Mouse (Mus musculus): ENCODE measurements around the gene Phactr4. TPM values are rescaled to one million over a fixed set of nuclear protein-coding genes. Genes with fewer than 3 reads are reported as not detected.

Phactr4 gene
- polyA plus RNA-seq, 1 experiment = 18.2 TPM

- TF ChIP-seq POLR2A (IDR thresholded peaks at IDR 0.05; ENCODE audit: borderline replicate concordance, extremely low read depth, insufficient read depth, insufficient read length, poor library complexity, severe bottlenecking) (no peak), CTCF (IDR thresholded peaks at IDR 0.05; ENCODE audit: borderline replicate concordance, extremely low read depth, insufficient read depth, insufficient read length) (no peak)
Measured at GRCm38 (mm10) chr4:132409587-132410229, 12.6 kb downstream of the Phactr4 start.

DNA sequence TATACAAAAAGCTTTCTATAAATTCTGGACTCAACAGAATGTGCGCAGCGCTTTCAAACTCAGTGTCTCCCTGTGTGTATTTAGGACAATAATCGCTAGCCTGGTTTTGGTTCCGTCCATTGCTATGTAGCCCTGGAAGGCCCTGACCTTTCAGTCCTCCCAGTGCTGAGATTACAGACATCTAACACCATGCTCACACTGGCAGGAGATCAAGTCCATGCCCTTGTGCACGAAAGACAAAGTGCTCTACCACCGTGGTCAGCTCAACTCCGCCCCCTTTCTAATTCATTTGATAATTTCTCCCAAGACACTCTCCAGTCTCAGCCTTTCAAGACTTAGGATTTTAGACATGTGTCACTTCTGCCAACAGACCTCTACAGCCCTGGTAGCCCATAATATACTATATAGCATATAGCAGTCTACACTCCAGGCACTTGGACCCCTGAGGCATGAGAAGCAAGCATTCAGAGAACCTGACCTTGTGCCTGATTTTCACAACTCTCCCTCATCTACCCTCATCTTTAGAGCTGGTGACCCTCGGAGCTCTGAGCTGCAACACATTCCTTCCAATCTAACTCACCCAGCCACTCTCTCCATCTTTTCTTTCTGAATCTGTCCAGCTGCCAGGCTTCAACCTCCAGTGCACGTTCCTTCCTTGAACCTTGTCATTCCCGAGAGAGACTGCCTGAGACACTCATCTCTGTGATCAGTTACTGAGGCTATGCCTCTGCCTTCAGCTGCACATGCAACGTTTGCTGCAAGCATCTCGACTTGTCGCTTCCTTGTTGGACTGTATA lies 15.7 kb downstream of the Phactr4 start:
- DNase-seq (ENCODE audit: low read depth) = no peak
- TF ChIP-seq POLR2A (IDR thresholded peaks at IDR 0.05; ENCODE audit: borderline replicate concordance, extremely low read depth, insufficient read depth, insufficient read length, poor library complexity, severe bottlenecking) (no peak), CTCF (IDR thresholded peaks at IDR 0.05; ENCODE audit: borderline replicate concordance, extremely low read depth, insufficient read depth, insufficient read length) (no peak)

More at GRCm38 (mm10) chr4:132409587-132410229, 12.6 kb downstream of the Phactr4 start:
- DNase-seq (ENCODE audit: low read depth) = no peak

GRCm38 (mm10) chr4:132404588-132404987 lies 17.7 kb downstream of the Phactr4 start:
- no peak for TF ChIP-seq POLR2A (IDR thresholded peaks at IDR 0.05; ENCODE audit: borderline replicate concordance, extremely low read depth, insufficient read depth, insufficient read length, poor library complexity, severe bottlenecking)
- no peak for TF ChIP-seq CTCF (IDR thresholded peaks at IDR 0.05; ENCODE audit: borderline replicate concordance, extremely low read depth, insufficient read depth, insufficient read length)
- no peak for DNase-seq (ENCODE audit: low read depth)

DNA sequence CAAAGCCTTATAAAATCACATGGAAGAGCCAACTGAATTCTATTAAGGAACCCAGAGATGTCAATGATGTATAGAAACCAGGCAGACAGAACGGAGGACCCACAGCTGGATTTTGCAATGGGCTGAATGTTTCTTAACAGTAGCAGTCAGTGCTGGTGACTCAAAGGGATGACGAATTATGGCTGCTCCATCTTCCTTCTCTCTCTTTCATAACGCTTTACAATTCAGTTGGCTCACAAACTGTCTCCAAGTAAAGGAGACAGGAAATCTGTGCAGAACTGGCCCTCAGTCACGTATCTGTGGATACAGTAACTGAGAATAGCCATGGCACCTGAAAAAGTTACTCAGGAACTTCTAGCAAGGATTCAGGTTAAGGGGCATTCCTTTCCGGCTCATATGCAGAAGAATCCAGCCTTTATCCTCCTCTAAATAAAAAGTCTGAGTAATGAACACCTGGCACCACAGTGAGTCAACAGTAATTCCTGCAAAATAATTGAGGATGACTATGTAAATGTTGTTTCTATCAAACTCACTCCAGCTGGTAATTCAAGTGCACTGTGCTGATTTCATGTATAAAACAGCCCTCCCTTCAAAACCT lies 19.1 kb downstream of the Phactr4 start:
- DNase-seq (ENCODE audit: low read depth) = no peak
- TF ChIP-seq CTCF (IDR thresholded peaks at IDR 0.05; ENCODE audit: borderline replicate concordance, extremely low read depth, insufficient read depth, insufficient read length) (no peak), POLR2A (IDR thresholded peaks at IDR 0.05; ENCODE audit: borderline replicate concordance, extremely low read depth, insufficient read depth, insufficient read length, poor library complexity, severe bottlenecking) (no peak)

GRCm38 (mm10) chr4:132401016-132401415 lies 21.3 kb downstream of the Phactr4 start:
- TF ChIP-seq POLR2A (IDR thresholded peaks at IDR 0.05; ENCODE audit: borderline replicate concordance, extremely low read depth, insufficient read depth, insufficient read length, poor library complexity, severe bottlenecking) (no peak), CTCF (IDR thresholded peaks at IDR 0.05; ENCODE audit: borderline replicate concordance, extremely low read depth, insufficient read depth, insufficient read length) (no peak)
- no peak for DNase-seq (ENCODE audit: low read depth)

DNA sequence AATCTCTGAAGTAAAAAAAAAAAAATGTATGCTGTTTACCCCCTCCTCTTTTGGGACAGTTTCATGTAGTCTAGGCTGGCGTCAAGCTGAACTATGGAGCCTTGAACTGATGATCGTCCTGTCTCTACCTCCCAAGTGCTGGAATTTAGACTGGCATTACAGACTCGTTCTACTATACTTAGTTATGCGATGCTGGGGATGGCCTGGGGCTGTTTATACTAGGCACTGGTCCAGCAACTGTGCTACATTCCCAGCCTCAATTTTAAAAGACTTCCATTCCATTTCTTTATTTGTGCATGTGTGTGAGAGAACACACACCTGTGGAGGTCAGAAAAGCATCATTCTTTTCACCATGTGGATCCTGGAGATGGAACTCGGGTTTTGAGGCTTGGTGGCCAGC lies 23.4 kb downstream of the Phactr4 start:
- no peak for DNase-seq (ENCODE audit: low read depth)
- no peak for TF ChIP-seq CTCF (IDR thresholded peaks at IDR 0.05; ENCODE audit: borderline replicate concordance, extremely low read depth, insufficient read depth, insufficient read length)
- no peak for TF ChIP-seq POLR2A (IDR thresholded peaks at IDR 0.05; ENCODE audit: borderline replicate concordance, extremely low read depth, insufficient read depth, insufficient read length, poor library complexity, severe bottlenecking)

DNA sequence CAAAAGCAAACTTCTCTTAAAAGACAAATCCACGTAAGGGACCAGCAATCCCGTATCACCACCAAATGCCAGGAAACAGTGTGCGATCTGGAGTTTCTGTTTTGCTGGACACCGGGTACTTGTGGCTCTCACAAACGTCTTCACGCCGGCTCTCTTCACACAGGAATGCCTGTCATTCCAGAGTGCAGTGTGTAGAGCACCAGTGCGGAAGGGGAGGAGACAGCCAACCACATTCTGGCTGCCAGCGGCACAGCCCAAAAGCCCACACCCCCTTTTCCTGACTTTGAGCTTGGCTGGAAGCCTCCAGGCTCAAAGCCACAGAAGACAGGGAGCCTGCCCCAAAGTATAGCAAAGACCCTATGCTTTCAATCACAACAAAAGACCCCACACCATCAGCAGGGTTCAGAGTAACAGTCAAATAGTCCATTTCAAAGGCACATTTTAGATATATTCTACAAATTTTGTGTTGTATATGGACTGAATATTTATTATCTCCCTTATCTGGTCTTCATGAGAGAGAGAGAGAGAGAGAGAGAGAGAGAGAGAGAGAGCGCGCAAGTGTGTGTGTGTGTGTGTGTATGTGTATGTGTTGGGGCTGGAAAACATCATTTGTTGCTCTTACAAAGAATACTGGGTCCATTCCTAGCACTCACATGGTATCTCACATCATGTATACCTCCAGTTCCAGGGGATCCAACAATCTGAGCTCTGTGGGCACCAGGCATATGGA lies 24.1 kb downstream of the Phactr4 start:
- TF ChIP-seq CTCF (IDR thresholded peaks at IDR 0.05; ENCODE audit: borderline replicate concordance, extremely low read depth, insufficient read depth, insufficient read length) (no peak), POLR2A (IDR thresholded peaks at IDR 0.05; ENCODE audit: borderline replicate concordance, extremely low read depth, insufficient read depth, insufficient read length, poor library complexity, severe bottlenecking) (no peak)
- DNase-seq (ENCODE audit: low read depth) = peak; percentile 72

- TF ChIP-seq POLR2A (IDR thresholded peaks at IDR 0.05; ENCODE audit: borderline replicate concordance, extremely low read depth, insufficient read depth, insufficient read length, poor library complexity, severe bottlenecking) (no peak), CTCF (IDR thresholded peaks at IDR 0.05; ENCODE audit: borderline replicate concordance, extremely low read depth, insufficient read depth, insufficient read length) (no peak)
- DNase-seq (ENCODE audit: low read depth) = no peak
Measured at GRCm38 (mm10) chr4:132397120-132397519, 25.2 kb downstream of the Phactr4 start.

DNA sequence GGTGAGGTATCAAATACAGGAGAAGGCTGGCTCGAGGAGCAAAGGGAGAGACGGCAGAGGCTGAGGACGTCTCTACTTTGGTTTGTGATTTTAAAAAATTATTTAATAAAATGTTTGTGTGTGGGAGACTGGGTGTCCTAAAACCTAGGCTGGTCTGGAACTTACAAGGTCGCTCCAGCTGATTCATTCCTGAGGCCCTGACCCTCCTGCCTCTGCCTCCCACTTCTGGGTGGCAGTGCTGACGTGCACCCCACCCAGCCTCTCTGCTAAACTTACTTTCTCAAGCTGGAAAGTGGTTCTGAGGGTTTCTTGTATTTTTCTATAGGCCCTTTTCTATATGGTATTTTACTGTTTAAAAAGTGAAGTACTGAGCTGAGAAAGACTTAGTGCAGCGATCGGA lies 26.0 kb downstream of the Phactr4 start:
- TF ChIP-seq CTCF (IDR thresholded peaks at IDR 0.05; ENCODE audit: borderline replicate concordance, extremely low read depth, insufficient read depth, insufficient read length) = no peak
- TF ChIP-seq POLR2A (IDR thresholded peaks at IDR 0.05; ENCODE audit: borderline replicate concordance, extremely low read depth, insufficient read depth, insufficient read length, poor library complexity, severe bottlenecking) = no peak
- no peak for DNase-seq (ENCODE audit: low read depth)

GRCm38 (mm10) chr4:132391063-132391740 lies 31.1 kb downstream of the Phactr4 start:
- TF ChIP-seq CTCF (IDR thresholded peaks at IDR 0.05; ENCODE audit: borderline replicate concordance, extremely low read depth, insufficient read depth, insufficient read length) = no peak
- TF ChIP-seq POLR2A (IDR thresholded peaks at IDR 0.05; ENCODE audit: borderline replicate concordance, extremely low read depth, insufficient read depth, insufficient read length, poor library complexity, severe bottlenecking) = no peak

More at GRCm38 (mm10) chr4:132391063-132391740, 31.1 kb downstream of the Phactr4 start:
- DNase-seq (ENCODE audit: low read depth) = no peak
